Mouse (Mus musculus): ENCODE measurements at regions not wholly inside any gene's neighbourhood (a gene's known extent, or its start where the extent isn't known, plus 50 kb on each side); places are given as distances from the start of the nearest gene placed in this dataset.
"Not testable (repeated sequence)": the region's sequence is repeated elsewhere in the genome, so short reads cannot be mapped to it uniquely, and the experiment has no call there.

GRCm38 (mm10) chr13:10855947-10856561, 495.4 kb upstream of the Chrm3 start:
- DNase-seq (ENCODE audit: low read depth) = not testable (repeated sequence)

- DNase-seq (ENCODE audit: low read depth) = no peak
Observed at GRCm38 (mm10) chr13:10845212-10845611, 484.6 kb upstream of the Chrm3 start.

- DNase-seq (ENCODE audit: low read depth) = no peak
Observed at GRCm38 (mm10) chr13:10799351-10799913, 438.8 kb upstream of the Chrm3 start.
